Comparison of ENCODE assay signal across 8 mouse cellular contexts in the genomic region with DNA sequence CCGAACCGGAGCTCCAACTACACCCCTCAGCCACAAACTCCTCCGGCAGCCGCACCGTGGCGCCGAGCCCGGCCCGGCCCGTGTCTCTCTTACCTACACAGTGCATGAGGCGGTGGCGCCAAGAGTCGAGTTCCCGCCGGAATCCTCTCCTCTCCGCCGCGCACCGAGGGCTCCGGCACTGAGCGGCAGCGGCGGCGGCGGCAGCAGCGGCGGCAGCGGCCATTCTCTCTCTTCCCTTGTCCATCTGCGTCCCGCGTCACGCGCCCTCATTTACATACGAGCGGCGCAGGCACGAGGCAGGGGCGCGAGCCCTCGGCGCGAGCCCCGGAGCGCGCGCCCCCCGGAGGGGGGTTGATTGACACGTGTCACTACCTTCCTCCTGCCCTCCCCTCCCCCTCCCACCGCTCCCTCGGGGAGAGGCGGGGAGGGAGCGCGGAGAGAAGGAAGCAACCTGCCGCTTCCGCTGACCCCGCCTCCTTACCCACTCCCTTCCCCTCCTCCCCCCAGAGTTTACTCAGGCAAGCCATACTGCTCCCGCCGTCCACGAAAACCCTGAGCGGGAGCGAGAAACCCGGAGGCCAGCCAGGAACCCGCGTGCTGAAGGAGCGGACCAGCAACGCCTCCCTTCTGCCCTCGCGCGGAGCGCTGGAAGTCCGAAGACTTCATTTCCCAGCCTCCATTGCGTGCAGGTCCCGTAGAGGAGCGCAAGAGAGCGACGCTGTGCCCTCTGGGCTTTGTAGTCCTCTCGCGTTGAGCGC. TPM values are rescaled to one million over a fixed set of nuclear protein-coding genes. Genes with fewer than 3 reads are reported as not detected.
DNase-seq lines count a peak whose midpoint lies in the region; ATAC-seq and TF ChIP-seq lines count a peak whose summit lies in the region.

TSS of gene Lcorl (minus strand) at position 362 of the 758 bp plus-strand sequence.

- H3K4me3 ChIP-seq in C2C12 (ENCODE audit: insufficient read depth, poor library complexity, severe bottlenecking) (peak within 1 kb of the TSS; percentile 53), myocyte (peak within 1 kb of the TSS; percentile 71)
- peak within 1 kb of the TSS; percentile 72 for H3K4me3 ChIP-seq in erythroblast, embryonic 14.5 days (replicated peaks)
- peak within 1 kb of the TSS; percentile 99 for H3K4me3 ChIP-seq in heart, embryonic 11.5 days (ENCODE audit: low read depth, low read length)
- peak within 1 kb of the TSS; percentile 94 for H3K4me3 ChIP-seq in kidney, embryonic 16.5 days (ENCODE audit: low read length)
- H3K4me3 ChIP-seq in liver, adult 2 months (ENCODE audit: insufficient read depth, low read depth, low read length) = peak within 1 kb of the TSS; percentile 87

- H3K27me3 ChIP-seq in C2C12 (ENCODE audit: control insufficient read depth, insufficient read depth, insufficient read length) = no peaks in the 10 kb centered on the region
- H3K27me3 ChIP-seq in erythroblast, embryonic 14.5 days (ENCODE audit: control insufficient read depth) = no peaks in the 10 kb centered on the region
- H3K27me3 ChIP-seq in heart, embryonic 11.5 days (ENCODE audit: control insufficient read depth, insufficient read depth, low read length) = no peaks in the 10 kb centered on the region
- no peaks in the 10 kb centered on the region for H3K27me3 ChIP-seq in kidney, embryonic 16.5 days (ENCODE audit: insufficient read depth, low read length)
- no peaks in the 10 kb centered on the region for H3K27me3 ChIP-seq in liver, adult 2 months (ENCODE audit: control insufficient read depth, insufficient read depth, low read length)
- H3K27me3 ChIP-seq in myocyte (ENCODE audit: control insufficient read depth, insufficient read depth, insufficient read length) = no peaks in the 10 kb centered on the region
- H3K27me3 ChIP-seq in splenic B cell, adult 2 months (ENCODE audit: control insufficient read depth, insufficient read depth, low read length, poor library complexity, severe bottlenecking) = no peaks in the 10 kb centered on the region

- peak within 1 kb of the TSS; percentile 63 for H3K4me2 ChIP-seq in heart, embryonic 11.5 days
- peak within 1 kb of the TSS; percentile 83 for H3K4me2 ChIP-seq in kidney, embryonic 16.5 days (replicated peaks; ENCODE audit: low read depth, low read length)
- H3K4me2 ChIP-seq in myocyte (ENCODE audit: low read depth) = peak within 1 kb of the TSS; percentile 95

- H3K79me2 ChIP-seq in C2C12 (ENCODE audit: control insufficient read depth, insufficient read depth) (peaks cover 22% of the 10 kb centered on the region), myocyte (ENCODE audit: control insufficient read depth, insufficient read depth) (peaks cover 12% of the 10 kb centered on the region)
- no peaks in the 10 kb centered on the region; the same call in 1 of the 2 replicates for H3K79me2 ChIP-seq in liver, adult 2 months (ENCODE audit: control insufficient read depth, insufficient read depth, low read length)

- no peaks in the 10 kb centered on the region for H3K36me3 ChIP-seq in C2C12 (ENCODE audit: control insufficient read depth, insufficient read depth)
- H3K36me3 ChIP-seq in erythroblast, embryonic 14.5 days (ENCODE audit: control insufficient read depth) = no peaks in the 10 kb centered on the region
- no peaks in the 10 kb centered on the region for H3K36me3 ChIP-seq in heart, embryonic 11.5 days (ENCODE audit: control insufficient read depth, insufficient read depth, low read length)
- no peaks in the 10 kb centered on the region for H3K36me3 ChIP-seq in kidney, embryonic 16.5 days (ENCODE audit: insufficient read depth, low read length)
- no peaks in the 10 kb centered on the region for H3K36me3 ChIP-seq in liver, adult 2 months (ENCODE audit: control insufficient read depth, insufficient read depth, low read length)
- no peaks in the 10 kb centered on the region for H3K36me3 ChIP-seq in myocyte (ENCODE audit: control insufficient read depth, insufficient read depth)
- no peaks in the 10 kb centered on the region for H3K36me3 ChIP-seq in splenic B cell, adult 2 months (ENCODE audit: control insufficient read depth, insufficient read depth, low read length, poor library complexity, severe bottlenecking)

- TF ChIP-seq CTCF in C2C12 (IDR thresholded peaks at IDR 0.05; ENCODE audit: control insufficient read depth, insufficient read depth, insufficient read length) = no peak
- TF ChIP-seq CTCF in brain, embryonic 14.5 days (IDR thresholded peaks at IDR 0.05; ENCODE audit: borderline replicate concordance, extremely low read depth, insufficient read depth, insufficient read length) = no peak
- TF ChIP-seq CTCF in liver, adult 2 months (IDR thresholded peaks at IDR 0.05; ENCODE audit: low read depth, low read length) = no peak

- peak within 1 kb of the TSS; percentile 94 for H3K9ac ChIP-seq in heart, embryonic 11.5 days (ENCODE audit: low read depth, low read length)
- H3K9ac ChIP-seq in kidney, embryonic 16.5 days (replicated peaks; ENCODE audit: low read length) = peak within 1 kb of the TSS; percentile 98
- H3K9ac ChIP-seq in liver, adult 2 months (ENCODE audit: low read depth, low read length) = peak within 1 kb of the TSS; percentile 97

- peaks cover 27% of the 10 kb centered on the region for H3K4me1 ChIP-seq in erythroblast, embryonic 14.5 days (ENCODE audit: control insufficient read depth)
- H3K4me1 ChIP-seq in heart, embryonic 11.5 days (ENCODE audit: control insufficient read depth, insufficient read depth, low read length) = peaks cover 5% of the 10 kb centered on the region
- peaks cover 4% of the 10 kb centered on the region for H3K4me1 ChIP-seq in kidney, embryonic 16.5 days (ENCODE audit: insufficient read depth, low read length)
- peaks cover 2% of the 10 kb centered on the region; the same call in 1 of the 2 replicates for H3K4me1 ChIP-seq in liver, adult 2 months (ENCODE audit: control insufficient read depth, insufficient read depth, low read length)

- peak; percentile 97 for ATAC-seq in heart, embryonic 11.5 days (replicated peaks; ENCODE audit: insufficient number of reproducible peaks, low FRiP score, low TSS enrichment)
- ATAC-seq in kidney, embryonic 16.5 days (ENCODE audit: low FRiP score, low TSS enrichment) = peak; percentile 98

- H3K9me3 ChIP-seq in erythroblast, embryonic 14.5 days (ENCODE audit: control insufficient read depth, low read length) = no peaks in the 10 kb centered on the region
- H3K9me3 ChIP-seq in heart, embryonic 11.5 days (replicated peaks; ENCODE audit: control insufficient read depth, low read length) = no peaks in the 10 kb centered on the region
- no peaks in the 10 kb centered on the region for H3K9me3 ChIP-seq in kidney, embryonic 16.5 days (ENCODE audit: low read length)

- H3ac ChIP-seq in C2C12 (ENCODE audit: control insufficient read depth, insufficient read length, low read depth) = peak within 1 kb of the TSS; percentile 85
- peak within 1 kb of the TSS; percentile 91 for H3ac ChIP-seq in myocyte (ENCODE audit: control insufficient read depth, insufficient read length)

- peak; percentile 99 for DNase-seq in brain, embryonic 14.5 days (ENCODE audit: low read depth)
- DNase-seq in liver, adult 2 months (ENCODE audit: extremely low read depth, low read depth, low spot score) = peak; percentile 92
- DNase-seq in splenic B cell, adult 2 months (ENCODE audit: low read depth, low spot score) = peak; percentile 96

- WGBS in heart, embryonic 11.5 days (ENCODE audit: insufficient replicate concordance) = under 1% methylated on average over 64 of the region's 79 CpGs
- 0% methylated on average over 70 of the region's 79 CpGs for WGBS in kidney, embryonic 16.5 days
- under 1% methylated on average over 66 of the region's 79 CpGs for WGBS in liver, adult 2 months

- TF ChIP-seq POLR2A in brain, embryonic 14.5 days (IDR thresholded peaks at IDR 0.05; ENCODE audit: borderline replicate concordance, extremely low read depth, insufficient read depth, insufficient read length, poor library complexity, severe bottlenecking) = peak; percentile 87
- TF ChIP-seq POLR2A in liver, adult 2 months (IDR thresholded peaks at IDR 0.05; ENCODE audit: extremely low read depth, insufficient read depth, low read length) = peak; percentile 67; the same call in 1 of the 2 replicates
- peak; percentile 77 for TF ChIP-seq POLR2A in myocyte (IDR thresholded peaks at IDR 0.05; ENCODE audit: insufficient read length, low read depth)

- peak within 1 kb of the TSS; percentile 98 for H3K27ac ChIP-seq in heart, embryonic 11.5 days (ENCODE audit: low read depth, low read length)
- H3K27ac ChIP-seq in kidney, embryonic 16.5 days (ENCODE audit: low read length) = peak within 1 kb of the TSS; percentile 96
- H3K27ac ChIP-seq in liver, adult 2 months (replicated peaks; ENCODE audit: insufficient read depth, low read depth, low read length) = peak within 1 kb of the TSS; percentile 85

- H3K79me3 ChIP-seq in C2C12 (ENCODE audit: low read depth) = peaks cover 17% of the 10 kb centered on the region

TF ChIP-seq in C2C12, 6 proteins besides CTCF, POLR2A, EP300 and RAD21:
- TF ChIP-seq MYOD1 (IDR thresholded peaks at IDR 0.05; ENCODE audit: control insufficient read depth, insufficient read length, low read depth) (no peak), MAX (IDR thresholded peaks at IDR 0.05) (peak; percentile 86)
TF ChIP-seq in C2C12: peak in this region for 1.

TF ChIP-seq in myocyte, 11 proteins besides CTCF, POLR2A, EP300 and RAD21:
- TF ChIP-seq POLR2AphosphoS2 (IDR thresholded peaks at IDR 0.05; ENCODE audit: insufficient read length, low read depth) (peak; percentile 43), SRF (IDR thresholded peaks at IDR 0.05; ENCODE audit: control insufficient read depth, insufficient read length, low read depth) (no peak), E2F4 (IDR thresholded peaks at IDR 0.05; ENCODE audit: insufficient read depth) (peak; percentile 58), USF1 (IDR thresholded peaks at IDR 0.05; ENCODE audit: low read depth) (peak; percentile 4), TCF3 (IDR thresholded peaks at IDR 0.05; ENCODE audit: insufficient read length, low read depth) (no peak), MYOG (IDR thresholded peaks at IDR 0.05; ENCODE audit: control insufficient read depth in 1 of 3, insufficient read depth in 1 of 3, insufficient read length in 2 of 3, low read depth in 2 of 3) (peak in 1 of 3 experiments; percentile 14), REST (IDR thresholded peaks at IDR 0.05; ENCODE audit: insufficient read depth, insufficient read length) (no peak)
TF ChIP-seq in myocyte: peak in this region for 4.

RNA-seq across cellular contexts. Expression of gene Lcorl, which starts in this region (rescaled TPM):
- 1.2 TPM for polyA plus RNA-seq in C2C12 (2012; fragmentation: generic; extraction: Trizol)
- polyA plus RNA-seq in brain, embryonic 14.5 days (2012; rRNA removed) = 17.8 and 22.5 TPM in 2 replicates
- polyA plus RNA-seq in erythroblast, embryonic 14.5 days (2012) = 0.18 and 0.55 TPM in 2 replicates
- polyA plus RNA-seq in heart, embryonic 11.5 days (2014; fragmentation: Nextera tagmentation; extraction: Ambion mirVana) = 17.8 and 19.0 TPM in 2 replicates
- 29.6 and 33.6 TPM in 2 replicates for polyA plus RNA-seq in kidney, embryonic 16.5 days (2015; fragmentation: Nextera tagmentation; extraction: Ambion mirVana)
- total RNA-seq in liver, adult 2 months (2014; rRNA removed) = 11.5 TPM in 2 replicates
- polyA plus RNA-seq in liver, adult 2 months (2012; rRNA removed) = 1.7 and 4.3 TPM in 2 replicates
- 1.4 TPM for polyA plus RNA-seq in myocyte (2012; fragmentation: generic; extraction: Trizol)

Comparison
In these comparisons a context has a peak if more than half of its experiments do, and no peak if none do; other contexts are left out.
1. Peak in every context shown above with its lines: DNase-seq, ATAC-seq, H3K4me3 ChIP-seq and H3K27ac ChIP-seq.